Mouse (Mus musculus) stomach, embryonic 16.5 days (tissue): ENCODE measurements around the gene Mpp6. TPM values are rescaled to one million over a fixed set of nuclear protein-coding genes. Genes with fewer than 3 reads are reported as not detected.
A peak's percentile ranks its signal among the peaks of the same experiment; 100 is the strongest.

Experiments used
- ATAC-seq: fragments of 200-750 bp; cut with Nextera tagmentation; 2 replicates; pipeline ENCODE4 v1.8.0; 2017; ENCODE audit warnings: moderate number of reproducible peaks, moderate TSS enrichment; ENCODE audit not compliant: insufficient read depth, low FRiP score
- H3K27ac ChIP-seq: fragments of 300-500 bp; sonication (generic); 2 replicates; pipeline ENCODE4 v1.5.1; 2014; ENCODE audit warnings: low read length
- H3K27me3 ChIP-seq: fragments of 300-500 bp; sonication (generic); 2 replicates; pipeline ENCODE4 v1.6.1; 2014; ENCODE audit warnings: low read length, control low read depth, mixed read lengths; ENCODE audit not compliant: control insufficient read depth, insufficient read depth
- H3K36me3 ChIP-seq: fragments of 300-500 bp; sonication (generic); 2 replicates; pipeline ENCODE4 v1.6.1; 2014; ENCODE audit warnings: low read length; ENCODE audit not compliant: control insufficient read depth, insufficient read depth
- H3K4me1 ChIP-seq: fragments of 300-500 bp; sonication (generic); 2 replicates; pipeline ENCODE4 v1.6.1; 2014; ENCODE audit warnings: low read length, control low read depth, mixed read lengths; ENCODE audit not compliant: control insufficient read depth, insufficient read depth
- H3K4me2 ChIP-seq: fragments of 300-500 bp; sonication (generic); 2 replicates; pipeline ENCODE4 v1.6.1; 2014; ENCODE audit warnings: low read depth, low read length, mixed read lengths
- H3K4me3 ChIP-seq: fragments of 300-500 bp; sonication (generic); replicated peaks from 2 replicates; pipeline ENCODE4 v1.5.1; 2014; ENCODE audit warnings: mild to moderate bottlenecking, low read length
- H3K9ac ChIP-seq: fragments of 300-500 bp; sonication (generic); 2 replicates; pipeline ENCODE4 v1.6.1; 2014; ENCODE audit warnings: low read length
- H3K9me3 ChIP-seq: fragments of 300-500 bp; sonication (generic); replicated peaks from 2 replicates; pipeline ENCODE4 v1.6.1; 2016; ENCODE audit warnings: low read length, control low read depth; ENCODE audit not compliant: control insufficient read depth
- WGBS: fragments of 180-500 bp; shearing (Covaris S2); extraction: QIAGEN DNeasy Blood & Tissue Kit; methylation state at CpG from one replicate; pipeline ENCODE4 v1.1.7; 2014; 5-methylcytosine and 5-hydroxymethylcytosine counted together
- polyA plus RNA-seq: library from polyadenylated mRNA; unstranded; fragments of >200 nt; fragmentation: Nextera tagmentation; extraction: Ambion mirVana; gene quantifications from 2 replicates; pipeline ENCODE4 v1.2.1, GENCODE M21; 2015

Mpp6 gene
- 32.7 and 40.6 TPM in 2 replicates for polyA plus RNA-seq

GRCm38 (mm10) chr6:50109757-50110378 lies at the start of gene Mpp6:
Gene Mpp6, plus strand, starts transcription at chr6:50110241.
- WGBS = under 1% methylated on average over 71 of the region's 74 CpGs
- Histone ChIP-seq H3K4me1 (peaks cover 12% of the 10 kb centered on the region; the same call in 1 of the 2 replicates), H3K36me3 (no peaks in the 10 kb centered on the region), H3K27ac (peak within 1 kb of the TSS; percentile 74), H3K4me2 (peak within 1 kb of the TSS; percentile 60), H3K4me3 (peak within 1 kb of the TSS; percentile 72), H3K9me3 (no peaks in the 10 kb centered on the region), H3K9ac (peak within 1 kb of the TSS; percentile 82), H3K27me3 (0 out of 2 replicates have a peak, but pooled peaks cover 7% of the 10 kb centered on the region)
- peak; percentile 95 for ATAC-seq

- WGBS = 84% methylated on average over 6 of the region's 6 CpGs
- no peak overlapping the region for H3K4me3 ChIP-seq
- ATAC-seq = no peak
- no peaks in the 10 kb centered on the region for H3K4me1 ChIP-seq
- H3K27ac ChIP-seq = no peak overlapping the region
- H3K36me3 ChIP-seq = no peaks in the 10 kb centered on the region
- no peaks in the 10 kb centered on the region for H3K27me3 ChIP-seq
- H3K4me2 ChIP-seq = no peak overlapping the region
- no peaks in the 10 kb centered on the region for H3K9me3 ChIP-seq
- H3K9ac ChIP-seq = no peak overlapping the region
Measured at GRCm38 (mm10) chr6:50066172-50066571, 43.9 kb upstream of the Mpp6 start.

- H3K4me3 ChIP-seq = no peak overlapping the region
- no peaks in the 10 kb centered on the region for H3K27me3 ChIP-seq
- H3K9ac ChIP-seq = no peak overlapping the region
- H3K9me3 ChIP-seq = no peaks in the 10 kb centered on the region
- no peaks in the 10 kb centered on the region for H3K4me1 ChIP-seq
- no peak for ATAC-seq
- no peak overlapping the region for H3K4me2 ChIP-seq
- no peaks in the 10 kb centered on the region for H3K36me3 ChIP-seq
- H3K27ac ChIP-seq = no peak overlapping the region
Measured at GRCm38 (mm10) chr6:50068490-50068889, 41.6 kb upstream of the Mpp6 start.

GRCm38 (mm10) chr6:50075248-50075647 lies 34.8 kb upstream of the Mpp6 start:
- Histone ChIP-seq H3K27ac (no peak overlapping the region), H3K4me3 (no peak overlapping the region), H3K9ac (no peak overlapping the region), H3K4me1 (no peaks in the 10 kb centered on the region), H3K4me2 (no peak overlapping the region), H3K36me3 (no peaks in the 10 kb centered on the region), H3K9me3 (no peaks in the 10 kb centered on the region), H3K27me3 (no peaks in the 10 kb centered on the region)
- no peak for ATAC-seq
- 83% methylated on average over 3 of the region's 3 CpGs for WGBS

- no peak for ATAC-seq
- no peaks in the 10 kb centered on the region for H3K36me3 ChIP-seq
- H3K4me3 ChIP-seq = no peak overlapping the region
- no peaks in the 10 kb centered on the region for H3K9me3 ChIP-seq
- no peak overlapping the region for H3K4me2 ChIP-seq
- no peaks in the 10 kb centered on the region for H3K4me1 ChIP-seq
- H3K27ac ChIP-seq = no peak overlapping the region
- 52% methylated on average over 2 of the region's 2 CpGs for WGBS
- no peaks in the 10 kb centered on the region for H3K27me3 ChIP-seq
- no peak overlapping the region for H3K9ac ChIP-seq
Measured at GRCm38 (mm10) chr6:50076473-50076872, 33.6 kb upstream of the Mpp6 start.

GRCm38 (mm10) chr6:50080431-50080830 lies 29.6 kb upstream of the Mpp6 start:
- Histone ChIP-seq H3K4me1 (no peaks in the 10 kb centered on the region), H3K4me2 (no peak overlapping the region), H3K27me3 (no peaks in the 10 kb centered on the region), H3K27ac (no peak overlapping the region), H3K9ac (no peak overlapping the region), H3K36me3 (no peaks in the 10 kb centered on the region), H3K9me3 (no peaks in the 10 kb centered on the region), H3K4me3 (no peak overlapping the region)
- ATAC-seq = no peak
- 67% methylated on average over 7 of the region's 7 CpGs for WGBS

- Histone ChIP-seq H3K27ac (no peak overlapping the region), H3K27me3 (no peaks in the 10 kb centered on the region), H3K9ac (no peak overlapping the region), H3K4me2 (no peak overlapping the region), H3K36me3 (no peaks in the 10 kb centered on the region), H3K4me3 (no peak overlapping the region), H3K9me3 (no peaks in the 10 kb centered on the region), H3K4me1 (0 out of 2 replicates have a peak, but pooled peaks cover under 1% of the 10 kb centered on the region)
- no peak for ATAC-seq
- WGBS = 74% methylated on average over 4 of the region's 4 CpGs
Measured at GRCm38 (mm10) chr6:50085206-50085605, 24.8 kb upstream of the Mpp6 start.

- Histone ChIP-seq H3K4me2 (no peak overlapping the region), H3K27ac (no peak overlapping the region), H3K9ac (no peak overlapping the region), H3K9me3 (no peaks in the 10 kb centered on the region), H3K36me3 (no peaks in the 10 kb centered on the region), H3K27me3 (no peaks in the 10 kb centered on the region), H3K4me1 (0 out of 2 replicates have a peak, but pooled peaks cover 2% of the 10 kb centered on the region), H3K4me3 (no peak overlapping the region)
- no peak for ATAC-seq
- 63% methylated on average over 5 of the region's 5 CpGs for WGBS
Measured at GRCm38 (mm10) chr6:50089333-50089732, 20.7 kb upstream of the Mpp6 start.

- Histone ChIP-seq H3K9me3 (no peaks in the 10 kb centered on the region), H3K9ac (no peak overlapping the region), H3K4me1 (0 out of 2 replicates have a peak, but pooled peaks cover 2% of the 10 kb centered on the region), H3K27ac (no peak overlapping the region), H3K4me2 (no peak overlapping the region), H3K4me3 (no peak overlapping the region), H3K36me3 (no peaks in the 10 kb centered on the region), H3K27me3 (no peaks in the 10 kb centered on the region)
- ATAC-seq = no peak
- WGBS = 54% methylated on average over 7 of the region's 7 CpGs
Measured at GRCm38 (mm10) chr6:50090221-50090620, 19.8 kb upstream of the Mpp6 start.
